Mouse (Mus musculus): ENCODE data around the gene Grm1. TPM values are rescaled to one million over a fixed set of nuclear protein-coding genes. Genes with fewer than 3 reads are reported as not detected.

Grm1 gene
- polyA plus RNA-seq, 1 experiment from 2014 or later: 1.7 TPM

- no peaks in the 10 kb centered on the region for H3K36me3 ChIP-seq
- no peak for ATAC-seq (ENCODE audit: low read depth)
- no peaks in the 10 kb centered on the region for H3K4me1 ChIP-seq (replicated peaks)
- H3K27me3 ChIP-seq: no peaks in the 10 kb centered on the region
- H3K9ac ChIP-seq: no peak overlapping the region
- 91% methylated on average over 2 of the region's 2 CpGs for WGBS
- H3K27ac ChIP-seq (replicated peaks): no peak overlapping the region
- H3K4me3 ChIP-seq: no peak overlapping the region
- no peak overlapping the region for H3K4me2 ChIP-seq
- H3K9me3 ChIP-seq: no peaks in the 10 kb centered on the region
Observed at GRCm38 (mm10) chr10:10866278-10866677, 215.9 kb downstream of the Grm1 start.

DNA sequence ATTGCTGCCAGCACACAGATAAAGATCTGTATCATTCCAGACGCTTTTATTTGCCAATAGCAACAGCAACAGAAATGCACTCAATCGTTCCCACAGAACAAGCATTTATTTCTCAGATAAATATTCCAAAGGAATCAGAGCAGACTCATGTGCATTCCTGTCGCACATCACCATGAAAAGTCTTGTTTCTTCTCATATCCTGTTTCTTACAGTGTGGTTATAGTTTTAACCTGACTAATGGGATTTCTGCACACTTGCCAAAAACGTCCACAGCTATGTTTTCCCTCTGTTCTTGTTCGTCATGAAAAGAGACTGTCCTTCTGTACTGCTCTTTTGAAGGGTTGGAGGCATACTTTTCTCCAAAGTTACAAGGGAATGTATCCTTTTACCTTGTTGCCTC is 217.4 kb downstream of the Grm1 start:
- no peak overlapping the region for H3K4me3 ChIP-seq
- H3K36me3 ChIP-seq: no peaks in the 10 kb centered on the region
- H3K4me1 ChIP-seq (replicated peaks): no peaks in the 10 kb centered on the region
- WGBS: 73% methylated on average over 5 of the region's 5 CpGs
- no peaks in the 10 kb centered on the region for H3K9me3 ChIP-seq
- H3K9ac ChIP-seq: no peak overlapping the region
- no peaks in the 10 kb centered on the region for H3K27me3 ChIP-seq
- no peak for ATAC-seq (ENCODE audit: low read depth)
- H3K4me2 ChIP-seq: no peak overlapping the region
- H3K27ac ChIP-seq (replicated peaks): no peak overlapping the region

GRCm38 (mm10) chr10:10847376-10848286 is 234.5 kb downstream of the Grm1 start:
- Histone ChIP-seq H3K4me2 (no peak overlapping the region), H3K4me1 (replicated peaks) (no peaks in the 10 kb centered on the region), H3K4me3 (no peak overlapping the region), H3K27ac (replicated peaks) (no peak overlapping the region), H3K9ac (no peak overlapping the region), H3K36me3 (no peaks in the 10 kb centered on the region), H3K27me3 (no peaks in the 10 kb centered on the region), H3K9me3 (no peaks in the 10 kb centered on the region)
- 57% methylated on average over 7 of the region's 7 CpGs for WGBS
- ATAC-seq (ENCODE audit: low read depth): 0 out of 2 replicates have a peak, but pooled peaks have one; percentile 15

GRCm38 (mm10) chr10:10845059-10845685 is 237.0 kb downstream of the Grm1 start:
- H3K4me3 ChIP-seq: no peak overlapping the region
- WGBS: 85% methylated on average over 5 of the region's 5 CpGs
- H3K27ac ChIP-seq (replicated peaks): no peak overlapping the region
- no peaks in the 10 kb centered on the region for H3K4me1 ChIP-seq (replicated peaks)
- ATAC-seq (ENCODE audit: low read depth): no peak
- H3K9ac ChIP-seq: no peak overlapping the region
- H3K27me3 ChIP-seq: no peaks in the 10 kb centered on the region
- no peaks in the 10 kb centered on the region for H3K36me3 ChIP-seq
- H3K4me2 ChIP-seq: no peak overlapping the region
- H3K9me3 ChIP-seq: no peaks in the 10 kb centered on the region

DNA sequence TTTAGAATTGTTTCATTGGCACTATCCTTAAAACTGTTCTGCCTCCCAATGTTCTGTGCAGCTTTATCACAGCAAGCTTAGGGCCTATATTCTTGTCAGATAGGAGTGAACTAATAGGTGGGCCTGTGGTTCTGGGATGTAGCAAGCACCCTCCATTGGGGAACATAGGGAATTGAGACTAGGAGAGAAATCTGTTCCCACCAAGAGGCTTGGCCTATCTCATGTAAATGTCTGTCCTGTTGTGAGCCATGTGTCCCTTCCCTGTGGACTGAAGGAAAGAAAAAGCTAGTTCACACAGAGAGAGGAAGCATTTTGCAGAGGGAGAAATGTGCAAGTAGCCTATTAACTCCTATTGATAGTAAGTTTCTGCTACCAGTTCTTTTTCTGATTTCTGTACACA is 246.8 kb downstream of the Grm1 start:
- no peaks in the 10 kb centered on the region for H3K4me1 ChIP-seq (replicated peaks)
- no peaks in the 10 kb centered on the region for H3K36me3 ChIP-seq
- H3K27me3 ChIP-seq: no peaks in the 10 kb centered on the region
- H3K9me3 ChIP-seq: no peaks in the 10 kb centered on the region
- no peak overlapping the region for H3K4me2 ChIP-seq
- ATAC-seq (ENCODE audit: low read depth): no peak
- no peak overlapping the region for H3K9ac ChIP-seq
- no peak overlapping the region for H3K4me3 ChIP-seq
- no peak overlapping the region for H3K27ac ChIP-seq (replicated peaks)

DNA sequence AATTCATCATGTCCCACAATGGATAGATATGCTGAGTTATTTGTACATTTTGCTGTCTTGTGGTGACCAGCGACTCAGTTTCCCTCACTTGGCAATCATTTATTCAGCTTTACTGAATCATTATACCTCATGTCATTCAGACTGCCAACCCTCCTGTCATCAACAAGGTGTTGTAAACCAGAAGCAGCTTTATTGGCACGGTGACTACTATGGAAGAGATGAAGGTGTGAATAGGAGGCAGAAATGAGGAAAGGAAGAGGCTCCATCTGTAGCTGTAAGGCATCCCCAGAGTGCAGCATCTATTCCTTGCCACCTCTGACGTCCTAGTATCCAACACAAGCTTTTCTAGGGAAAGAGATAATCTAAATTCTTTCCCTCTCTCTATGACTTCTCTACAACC is 247.3 kb downstream of the Grm1 start:
- WGBS: 82% methylated on average over 3 of the region's 3 CpGs
- Histone ChIP-seq H3K36me3 (no peaks in the 10 kb centered on the region), H3K9me3 (no peaks in the 10 kb centered on the region), H3K27me3 (no peaks in the 10 kb centered on the region), H3K9ac (no peak overlapping the region), H3K4me3 (no peak overlapping the region), H3K4me1 (replicated peaks) (no peaks in the 10 kb centered on the region), H3K4me2 (no peak overlapping the region), H3K27ac (replicated peaks) (no peak overlapping the region)
- no peak for ATAC-seq (ENCODE audit: low read depth)

DNA sequence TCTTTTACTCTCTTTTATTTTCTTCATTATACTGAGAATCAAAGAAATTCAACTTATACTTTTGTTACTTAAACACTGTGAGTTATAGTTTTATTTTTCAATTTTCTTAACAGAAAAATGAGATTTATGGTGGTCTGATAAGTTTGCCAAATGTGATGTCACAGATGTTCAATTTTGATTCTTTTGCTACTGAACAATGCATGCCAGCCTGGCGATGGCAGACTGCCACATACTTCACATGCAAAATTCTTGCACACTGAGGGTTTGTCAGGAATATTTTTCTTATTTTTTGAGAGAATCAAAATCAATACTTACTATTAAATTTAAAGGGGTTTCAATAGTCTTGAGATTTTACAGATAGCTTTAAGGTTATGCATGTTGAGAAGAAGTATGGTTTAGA is 251.0 kb downstream of the Grm1 start:
- Histone ChIP-seq H3K27ac (replicated peaks) (no peak overlapping the region), H3K27me3 (no peaks in the 10 kb centered on the region), H3K4me2 (no peak overlapping the region), H3K36me3 (no peaks in the 10 kb centered on the region), H3K9me3 (no peaks in the 10 kb centered on the region), H3K4me1 (replicated peaks) (no peaks in the 10 kb centered on the region), H3K9ac (no peak overlapping the region), H3K4me3 (no peak overlapping the region)
- WGBS: 87% methylated on average over 1 of the region's 1 CpGs
- ATAC-seq (ENCODE audit: low read depth): no peak

DNA sequence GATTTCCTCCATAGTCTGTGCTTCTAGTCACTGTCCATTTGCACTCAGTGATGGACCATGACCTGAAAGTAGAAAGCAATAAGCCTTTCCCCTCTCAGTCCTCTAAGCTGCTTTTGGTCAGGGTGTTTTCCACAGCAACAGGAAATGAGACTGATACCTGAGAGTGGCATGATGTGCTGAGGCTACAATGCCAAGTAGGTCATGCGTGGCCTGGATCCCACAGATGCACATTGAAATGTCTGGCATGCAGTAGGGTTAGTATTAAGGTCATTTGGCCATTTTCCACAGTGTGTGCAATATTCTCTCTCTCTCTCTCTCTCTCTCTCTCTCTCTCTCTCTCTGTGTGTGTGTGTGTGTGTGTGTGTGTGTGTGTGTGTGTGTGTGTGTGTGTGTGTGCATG is 254.8 kb downstream of the Grm1 start:
- H3K4me1 ChIP-seq (replicated peaks): no peaks in the 10 kb centered on the region
- H3K36me3 ChIP-seq: no peaks in the 10 kb centered on the region
- no peak overlapping the region for H3K9ac ChIP-seq
- ATAC-seq (ENCODE audit: low read depth): no peak
- no peak overlapping the region for H3K4me2 ChIP-seq
- no peak overlapping the region for H3K4me3 ChIP-seq
- no peaks in the 10 kb centered on the region for H3K27me3 ChIP-seq
- 100% methylated on average over 1 of the region's 1 CpGs for WGBS
- no peaks in the 10 kb centered on the region for H3K9me3 ChIP-seq
- H3K27ac ChIP-seq (replicated peaks): no peak overlapping the region

DNA sequence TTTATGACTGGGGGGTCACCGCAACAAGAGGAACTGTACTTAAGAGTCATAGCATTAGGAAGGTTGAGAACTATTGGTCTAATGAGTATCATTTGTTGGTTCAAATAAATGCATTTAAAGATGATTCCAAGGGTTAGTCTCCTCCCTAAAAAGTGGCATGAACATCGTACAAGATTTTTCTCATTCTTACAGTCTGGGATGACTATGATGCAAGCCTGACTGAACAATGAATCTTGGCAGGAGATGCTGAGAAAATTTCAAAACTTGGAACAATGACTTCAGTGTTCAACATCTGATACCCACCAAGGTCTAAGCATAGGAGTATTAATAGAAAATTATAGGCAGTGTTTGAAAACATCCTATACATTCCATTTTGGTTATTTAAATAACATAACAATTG is 264.1 kb downstream of the Grm1 start:
- H3K9me3 ChIP-seq: no peaks in the 10 kb centered on the region
- H3K4me2 ChIP-seq: no peak overlapping the region
- no peak overlapping the region for H3K27ac ChIP-seq (replicated peaks)
- no peak overlapping the region for H3K9ac ChIP-seq
- H3K36me3 ChIP-seq: no peaks in the 10 kb centered on the region
- no peak for ATAC-seq (ENCODE audit: low read depth)
- no peaks in the 10 kb centered on the region for H3K27me3 ChIP-seq
- H3K4me3 ChIP-seq: no peak overlapping the region
- no peaks in the 10 kb centered on the region for H3K4me1 ChIP-seq (replicated peaks)
- WGBS: 88% methylated on average over 2 of the region's 2 CpGs

DNA sequence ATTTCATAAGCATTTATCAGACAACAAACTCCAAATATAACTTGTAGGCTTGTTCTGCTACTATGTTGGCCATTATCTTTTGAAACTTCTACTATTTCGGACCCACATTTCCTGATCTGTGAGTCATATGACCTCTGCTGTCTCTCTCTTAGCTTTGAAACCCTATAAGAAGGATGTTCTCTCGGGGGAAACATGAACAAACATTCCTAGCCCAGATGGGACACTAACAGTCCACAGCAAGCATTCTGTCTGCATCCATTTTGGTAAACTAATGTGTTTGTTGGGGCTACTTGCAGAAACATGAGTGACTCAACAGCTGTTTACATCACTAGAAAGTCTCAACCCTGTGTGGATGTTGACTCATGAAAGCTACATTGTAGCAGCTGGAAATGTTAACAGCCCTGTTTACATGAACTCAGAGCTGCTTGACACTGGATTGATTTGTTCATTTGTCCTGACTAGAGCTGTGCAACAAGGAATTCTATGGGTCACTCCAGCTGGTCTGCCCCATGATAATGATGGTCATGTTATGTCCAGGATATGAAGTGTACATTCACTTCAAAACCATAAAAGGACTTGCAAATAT is 267.4 kb downstream of the Grm1 start:
- WGBS: 72% methylated on average over 2 of the region's 2 CpGs
- Histone ChIP-seq H3K4me3 (no peak overlapping the region), H3K4me1 (replicated peaks) (no peaks in the 10 kb centered on the region), H3K27me3 (no peaks in the 10 kb centered on the region), H3K4me2 (no peak overlapping the region), H3K27ac (replicated peaks) (no peak overlapping the region), H3K36me3 (no peaks in the 10 kb centered on the region), H3K9me3 (no peaks in the 10 kb centered on the region), H3K9ac (no peak overlapping the region)
- no peak for ATAC-seq (ENCODE audit: low read depth)

DNA sequence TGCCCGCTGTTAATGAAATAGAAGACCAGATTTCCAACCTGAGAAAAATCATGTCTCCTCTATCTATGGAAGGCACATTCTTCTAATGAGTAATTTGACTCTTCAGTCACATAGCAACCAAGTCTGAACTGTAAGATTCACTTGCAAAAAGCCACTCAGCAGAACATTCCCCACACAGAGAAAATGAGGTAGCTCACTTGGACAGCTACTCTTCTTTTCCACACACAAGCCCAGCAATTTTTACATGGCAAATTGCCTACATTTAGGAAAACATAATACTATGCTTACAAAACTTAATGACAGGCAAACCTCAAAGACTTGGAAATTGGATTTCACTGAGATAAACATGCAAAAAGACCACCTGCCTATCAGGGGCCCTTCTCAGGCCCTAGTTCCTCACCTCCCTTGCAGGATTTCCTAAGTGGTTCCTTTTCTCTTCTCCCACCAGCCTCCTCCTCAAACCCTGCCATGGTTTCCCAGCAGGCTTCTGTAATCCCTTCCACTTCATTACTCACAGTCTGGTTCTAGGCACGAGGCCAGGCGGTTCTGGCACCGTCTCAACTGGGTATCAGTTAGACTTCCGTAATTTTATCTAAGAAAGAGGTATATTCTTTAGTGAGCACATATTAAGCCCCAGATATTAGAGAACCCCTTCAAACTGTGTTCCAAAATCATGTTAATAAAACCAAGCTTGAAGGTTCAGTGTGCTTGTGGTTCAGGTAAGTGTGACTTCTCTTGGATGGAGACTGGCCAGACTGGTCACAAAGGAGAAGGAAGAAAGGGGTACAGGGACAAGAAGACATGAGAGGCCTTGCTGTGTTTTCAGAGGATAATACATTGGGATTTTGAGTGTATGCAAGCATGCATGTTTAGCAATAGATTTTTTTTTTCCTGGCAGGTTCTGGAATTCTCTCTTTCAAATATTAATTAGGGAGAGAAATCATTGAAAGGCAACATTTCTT is 269.1 kb downstream of the Grm1 start:
- Histone ChIP-seq H3K27ac (replicated peaks) (no peak overlapping the region), H3K4me2 (no peak overlapping the region), H3K27me3 (no peaks in the 10 kb centered on the region), H3K9ac (no peak overlapping the region), H3K4me3 (no peak overlapping the region), H3K36me3 (no peaks in the 10 kb centered on the region), H3K9me3 (no peaks in the 10 kb centered on the region), H3K4me1 (replicated peaks) (no peaks in the 10 kb centered on the region)
- 0 out of 2 replicates have a peak, but pooled peaks have one; percentile 27 for ATAC-seq (ENCODE audit: low read depth)
- WGBS: 69% methylated on average over 5 of the region's 5 CpGs

DNA sequence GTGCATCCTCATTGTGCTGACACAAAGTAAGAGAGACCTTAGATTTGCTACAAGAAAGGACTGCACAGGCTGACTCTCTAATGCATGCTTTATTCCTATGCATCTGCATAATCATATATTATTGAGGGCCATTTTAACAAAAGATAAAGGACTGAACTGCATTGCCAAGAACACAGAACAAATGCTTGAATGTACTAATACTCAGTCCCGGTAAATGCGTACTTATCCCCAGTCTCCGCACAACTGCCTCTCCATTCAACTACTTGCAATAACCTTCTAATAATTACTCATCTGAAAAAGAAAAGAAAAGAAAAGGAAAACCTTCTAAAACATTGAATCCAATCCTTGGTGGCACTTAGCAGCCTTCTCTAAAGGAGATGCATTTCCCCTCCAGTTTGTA is 272.4 kb downstream of the Grm1 start:
- Histone ChIP-seq H3K4me3 (no peak overlapping the region), H3K4me1 (replicated peaks) (no peaks in the 10 kb centered on the region), H3K9ac (no peak overlapping the region), H3K4me2 (no peak overlapping the region), H3K27ac (replicated peaks) (no peak overlapping the region), H3K27me3 (no peaks in the 10 kb centered on the region), H3K9me3 (no peaks in the 10 kb centered on the region), H3K36me3 (no peaks in the 10 kb centered on the region)
- no peak for ATAC-seq (ENCODE audit: low read depth)
- WGBS: 85% methylated on average over 3 of the region's 3 CpGs

Measured in neural tube, embryonic 13.5 days (tissue).